Mouse (Mus musculus) leukemia stem cell, adult 10-12 weeks (primary cell): ENCODE results near the gene Gsg1l2. TPM values are rescaled to one million over a fixed set of nuclear protein-coding genes. Genes with fewer than 3 reads are reported as not detected.

Experiments
- polyA plus RNA-seq: library from polyadenylated mRNA; stranded (reverse); fragments of >175 nt; gene quantifications from 2 replicates; pipeline ENCODE4 v1.2.3, GENCODE M21; 2012; ENCODE audit warnings: low replicate concordance

Gsg1l2 gene
- not detected in 2 replicates for polyA plus RNA-seq

GRCm38 (mm10) chr11:67774379-67774778 lies at the start of gene Gsg1l2:
TSS of gene Gsg1l2 (plus strand) at chr11:67774608.

DNA sequence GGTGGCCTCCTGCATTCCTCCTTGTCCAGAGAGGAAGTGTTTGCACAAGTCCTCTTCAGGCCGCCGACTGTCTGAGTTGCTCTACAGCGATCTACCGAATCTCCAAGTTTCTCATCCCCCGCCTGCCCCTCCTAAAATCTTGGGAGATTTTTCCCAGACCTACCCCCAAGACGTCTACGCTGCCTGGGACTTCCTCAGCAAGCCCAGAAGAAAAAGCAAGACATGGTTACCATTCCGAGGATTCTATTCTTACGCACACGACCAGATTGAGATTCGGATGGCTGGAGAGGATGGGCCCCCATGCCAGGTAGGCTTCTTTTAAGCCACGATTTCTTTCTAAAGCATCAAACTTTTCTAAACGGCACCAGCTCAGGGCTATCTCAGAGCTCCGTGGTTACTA lies 3.4 kb upstream of the Gsg1l2 start, which contains the start of gene Glp2r:
Gene Glp2r, minus strand, starts transcription at position 101 of the 400 bp plus-strand sequence.

DNA sequence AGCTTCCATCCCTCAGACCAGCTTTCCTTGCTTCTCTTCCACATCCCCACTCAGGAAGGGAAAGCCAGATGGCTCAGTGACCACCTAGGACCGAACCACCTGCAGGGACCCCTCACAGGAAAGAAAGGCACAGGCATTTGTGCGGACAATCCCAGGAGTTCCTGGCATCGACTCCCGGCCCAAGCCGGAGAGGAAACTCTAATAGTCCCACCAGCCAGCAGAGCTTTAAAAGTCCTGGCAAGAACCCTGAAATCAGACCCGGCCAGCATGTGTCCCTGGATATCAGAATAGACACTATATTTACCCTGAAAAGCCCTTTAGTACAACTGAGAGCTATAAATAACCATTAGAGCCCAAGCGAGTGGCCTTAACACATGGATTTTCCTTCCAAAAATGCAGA lies 23.5 kb downstream of the Gsg1l2 start, which contains the start of gene Dhrs7c:
Gene Dhrs7c, plus strand, starts transcription at position 257 of the 400 bp plus-strand sequence.

Other genes with a start within 250 kb of the Gsg1l2 start
- not detected in 2 replicates for gene Rcvrn, start 79.3 kb upstream of the Gsg1l2 start, polyA plus RNA-seq
- gene Glp2r, start 3.5 kb upstream of the Gsg1l2 start, polyA plus RNA-seq, result not detected in 2 replicates
- not detected in 2 replicates for gene Dhrs7c, start 23.6 kb downstream of the Gsg1l2 start, polyA plus RNA-seq
- not detected in 2 replicates for gene Usp43, start 147.5 kb downstream of the Gsg1l2 start, polyA plus RNA-seq
- not detected in 2 replicates for gene Cfap52, start 191.0 kb downstream of the Gsg1l2 start, polyA plus RNA-seq
- gene Stx8, start 191.6 kb downstream of the Gsg1l2 start, polyA plus RNA-seq, result 0.41 and 1.8 TPM in 2 replicates